Comparison of ENCODE assay signal across 10 mouse cellular contexts in the genomic region with DNA sequence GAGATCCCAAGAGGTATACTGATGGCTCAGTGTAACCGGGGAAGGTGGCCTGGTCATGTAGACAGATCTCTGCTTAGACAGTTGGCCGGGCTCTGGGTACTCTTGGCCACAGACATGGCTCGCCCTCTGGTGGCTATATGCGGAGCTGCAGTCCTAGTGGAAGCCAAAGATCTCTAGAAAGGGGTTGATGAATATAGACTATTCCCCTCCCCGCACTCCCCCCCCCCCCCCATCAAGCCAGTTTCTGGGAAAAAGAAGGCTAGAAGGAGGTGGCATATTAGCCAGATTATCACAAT. TPM values are rescaled to one million over a fixed set of nuclear protein-coding genes. Genes with fewer than 3 reads are reported as not detected.
DNase-seq lines count a peak whose midpoint lies in the region; ATAC-seq and TF ChIP-seq lines count a peak whose summit lies in the region.
"Had no signal": no experiment of that assay in that cellular context is flagged by ENCODE, and none has a peak within 500 bp of the region (broad histone marks: within the 10 kb centered on the region; RNA-seq: fewer than 3 reads in every experiment).

No protein-coding gene starts in this region.

- peak overlapping the region; percentile 87; the same call in 1 of the 2 replicates for H3K4me2 ChIP-seq in intestine, postnatal 0 days (replicated peaks; ENCODE audit: low read depth)
- H3K4me2 ChIP-seq in liver, embryonic 15.5 days: no peak overlapping the region
- H3K4me2 ChIP-seq: neural tube, embryonic 12.5 days had no signal

- ATAC-seq in intestine, postnatal 0 days: peak; percentile 32; the same call in 1 of the 2 replicates
- peak; percentile 41; the same call in 1 of the 2 replicates for ATAC-seq in liver, embryonic 15.5 days (ENCODE audit: insufficient read depth)

- DNase-seq in urinary bladder, adult 18-20 months (ENCODE audit: low spot score in 2 of 2): peak; percentile 65 to 68
- no peak for DNase-seq in urinary bladder, postnatal 10 days (ENCODE audit: low spot score)
- peak; percentile 75 to 77 for DNase-seq in cerebellum, adult 18-20 months
- DNase-seq in gastrocnemius, postnatal 25 days: peak; percentile 70
- DNase-seq in ovary, postnatal 10 days (ENCODE audit: low spot score): peak; percentile 61
- DNase-seq in thymus, postnatal 10 days (ENCODE audit: low spot score in 2 of 2): peak; percentile 50 to 71

- no peak overlapping the region for H3K27ac ChIP-seq in intestine, postnatal 0 days (ENCODE audit: low read depth, low read length)
- no peak overlapping the region for H3K27ac ChIP-seq in liver, embryonic 15.5 days (replicated peaks)
- H3K27ac ChIP-seq: embryonic facial prominence, embryonic 15.5 days; neural tube, embryonic 12.5 days had no signal

- H3K9ac ChIP-seq in intestine, postnatal 0 days (ENCODE audit: low read depth, low read length): no peak overlapping the region
- no peak overlapping the region for H3K9ac ChIP-seq in liver, embryonic 15.5 days
- H3K9ac ChIP-seq: embryonic facial prominence, embryonic 15.5 days; neural tube, embryonic 12.5 days had no signal

- 0% methylated on average over 5 of the region's 5 CpGs for WGBS in intestine, postnatal 0 days
- WGBS in liver, embryonic 15.5 days (ENCODE audit: insufficient replicate concordance): under 1% methylated on average over 5 of the region's 5 CpGs

- peaks cover 41% of the 10 kb centered on the region for H3K27me3 ChIP-seq in intestine, postnatal 0 days (replicated peaks; ENCODE audit: control insufficient read depth, insufficient read depth, low read length)
- H3K27me3 ChIP-seq in liver, embryonic 15.5 days: peaks cover 94% of the 10 kb centered on the region

- no peak overlapping the region for H3K4me3 ChIP-seq in intestine, postnatal 0 days (ENCODE audit: low read depth, low read length)
- H3K4me3 ChIP-seq in liver, embryonic 15.5 days (replicated peaks): no peak overlapping the region
- H3K4me3 ChIP-seq: embryonic facial prominence, embryonic 15.5 days; neural tube, embryonic 12.5 days had no signal

- no peaks in the 10 kb centered on the region for H3K36me3 ChIP-seq in intestine, postnatal 0 days (ENCODE audit: control insufficient read depth, insufficient read depth)
- no peaks in the 10 kb centered on the region for H3K36me3 ChIP-seq in liver, embryonic 15.5 days (replicated peaks)
- H3K36me3 ChIP-seq: embryonic facial prominence, embryonic 15.5 days; neural tube, embryonic 12.5 days had no signal

- no peaks in the 10 kb centered on the region for H3K9me3 ChIP-seq in intestine, postnatal 0 days (ENCODE audit: control insufficient read depth)
- no peaks in the 10 kb centered on the region for H3K9me3 ChIP-seq in liver, embryonic 15.5 days (replicated peaks)
- H3K9me3 ChIP-seq: embryonic facial prominence, embryonic 15.5 days; neural tube, embryonic 12.5 days had no signal

- H3K4me1 ChIP-seq in intestine, postnatal 0 days (replicated peaks; ENCODE audit: control insufficient read depth, insufficient read depth, low read length): peaks cover 11% of the 10 kb centered on the region; the same call in 1 of the 2 replicates
- peaks cover 34% of the 10 kb centered on the region for H3K4me1 ChIP-seq in liver, embryonic 15.5 days (replicated peaks)

- peak; percentile 83 for TF ChIP-seq CTCF in intestine, postnatal 0 days (IDR thresholded peaks at IDR 0.05; ENCODE audit: low read depth)

RNA-seq across cellular contexts. Expression of a gene that starts 3.5 kb away (rescaled TPM):
- total RNA-seq in gastrocnemius, postnatal 25 days (2021): under 1 TPM; 0.43 to 0.54 TPM
- 0.98 and 1.0 TPM in 2 replicates for polyA plus RNA-seq in intestine, postnatal 0 days (2015; fragmentation: Nextera tagmentation; extraction: Ambion mirVana)
- polyA plus RNA-seq in liver, embryonic 15.5 days (2015; fragmentation: Nextera tagmentation; extraction: Ambion mirVana): 0.09 TPM in 2 replicates

RNA-seq across cellular contexts. Expression of a gene that starts 46.4 kb away (rescaled TPM):
- 10 to 100 TPM; 22.9 to 23.4 TPM for total RNA-seq in gastrocnemius, postnatal 25 days (2021)
- 42.5 and 48.0 TPM in 2 replicates for polyA plus RNA-seq in intestine, postnatal 0 days (2015; fragmentation: Nextera tagmentation; extraction: Ambion mirVana)
- polyA plus RNA-seq in liver, embryonic 15.5 days (2015; fragmentation: Nextera tagmentation; extraction: Ambion mirVana): 113 and 114 TPM in 2 replicates

RNA-seq across cellular contexts. Expression of a gene that starts 51.3 kb away (rescaled TPM):
- total RNA-seq in gastrocnemius, postnatal 25 days (2021): 1 to 10 TPM; 7.7 to 8.4 TPM
- polyA plus RNA-seq in intestine, postnatal 0 days (2015; fragmentation: Nextera tagmentation; extraction: Ambion mirVana): 3.6 and 4.1 TPM in 2 replicates
- 190 and 203 TPM in 2 replicates for polyA plus RNA-seq in liver, embryonic 15.5 days (2015; fragmentation: Nextera tagmentation; extraction: Ambion mirVana)

Comparison
In these comparisons a context has a peak if more than half of its experiments do, and no peak if none do; other contexts are left out.
1. RNA of a gene that starts 51.3 kb away (polyA plus RNA-seq): 190 to 203 TPM in liver, embryonic 15.5 days; 3.6 to 4.1 TPM in intestine, postnatal 0 days; every median in the first group is over 10 times any median in the second.